Mouse (Mus musculus): Measurements from ENCODE around the gene Mmp14. TPM values are rescaled to one million over a fixed set of nuclear protein-coding genes. Genes with fewer than 3 reads are reported as not detected.

The Mmp14 gene
- total RNA-seq, 2 experiments from 2014 or later: 18.3 to 20.0 TPM

GRCm38 (mm10) chr14:54435194-54435918 is 3.9 kb downstream of the Mmp14 start:
- DNase-seq: no peak

GRCm38 (mm10) chr14:54439155-54439554 is 7.7 kb downstream of the Mmp14 start:
- no peak for DNase-seq

GRCm38 (mm10) chr14:54439610-54440009 is 8.2 kb downstream of the Mmp14 start:
- DNase-seq: no peak

GRCm38 (mm10) chr14:54440538-54440937 is 9.1 kb downstream of the Mmp14 start:
- no peak for DNase-seq

- no peak for DNase-seq
Measured at GRCm38 (mm10) chr14:54441365-54441764, 10.0 kb downstream of the Mmp14 start.

- no peak for DNase-seq
Measured at GRCm38 (mm10) chr14:54442548-54442947, 11.1 kb downstream of the Mmp14 start.

- DNase-seq: no peak
Measured at GRCm38 (mm10) chr14:54443196-54443595, 11.8 kb downstream of the Mmp14 start.

- no peak for DNase-seq
Measured at GRCm38 (mm10) chr14:54443712-54444618, 12.6 kb downstream of the Mmp14 start.

GRCm38 (mm10) chr14:54445476-54445875 is 14.1 kb downstream of the Mmp14 start:
- DNase-seq: no peak

GRCm38 (mm10) chr14:54453566-54453965 is 22.2 kb downstream of the Mmp14 start:
- DNase-seq: no peak

- no peak for DNase-seq
Measured at GRCm38 (mm10) chr14:54454669-54455528, 23.5 kb downstream of the Mmp14 start.

GRCm38 (mm10) chr14:54457907-54458569 is 26.6 kb downstream of the Mmp14 start:
- DNase-seq: no peak

- DNase-seq: no peak
Measured at GRCm38 (mm10) chr14:54462146-54462545, 30.7 kb downstream of the Mmp14 start.

- no peak for DNase-seq
Measured at GRCm38 (mm10) chr14:54463108-54463958, 31.9 kb downstream of the Mmp14 start.

GRCm38 (mm10) chr14:54463959-54464292 is 32.5 kb downstream of the Mmp14 start, which contains the start of gene Lrp10:
Gene Lrp10 (plus strand): TSS chr14:54464137.
- DNase-seq: peak; percentile 84 to 85

- DNase-seq: no peak
Measured at GRCm38 (mm10) chr14:54464293-54465005, 33.0 kb downstream of the Mmp14 start.

GRCm38 (mm10) chr14:54471467-54471866 is 40.1 kb downstream of the Mmp14 start:
- no peak for DNase-seq

GRCm38 (mm10) chr14:54472671-54473070 is 41.3 kb downstream of the Mmp14 start:
- no peak for DNase-seq

- no peak for DNase-seq
Measured at GRCm38 (mm10) chr14:54474744-54475143, 43.3 kb downstream of the Mmp14 start.
